In genomic region chr2:147718936-147719335, GRCm38 (mm10) we compare ENCODE assay signal across 27 mouse cellular contexts.
"Had no signal": no experiment of that assay in that cellular context is flagged by ENCODE, and none has a peak within 500 bp of the region (broad histone marks: within the 10 kb centered on the region; RNA-seq: fewer than 3 reads in every experiment).

No protein-coding gene starts in this region.

- H3K27me3 ChIP-seq: heart, embryonic 12.5 days; heart, embryonic 13.5 days; heart, embryonic 15.5 days; hindbrain, embryonic 12.5 days; hindbrain, embryonic 15.5 days; intestine, embryonic 15.5 days; kidney, embryonic 15.5 days had no signal

- ATAC-seq: hindbrain, embryonic 16.5 days; hindbrain, postnatal 0 days; inflammation-experienced regulatory T-cells, adult 6 months; intestine, embryonic 15.5 days; intestine, embryonic 16.5 days; intestine, postnatal 0 days had no signal

- DNase-seq: heart, postnatal 10 days; heart, postnatal 14 days; heart, postnatal 4 days; kidney, adult 11 months; kidney, adult 18-20 months; kidney, adult 2 months; kidney, adult 8-10 months; kidney, adult 9 months; kidney, postnatal 10 days; kidney, postnatal 14 days; kidney, postnatal 25 days; kidney, postnatal 36 days; kidney, postnatal 4 days; layer of hippocampus, adult 9-11 months; layer of hippocampus, postnatal 36 days had no signal
